Mouse (Mus musculus) adrenal gland, postnatal 10 days (tissue): Measurements from ENCODE around the gene Ptpn14. TPM values are rescaled to one million over a fixed set of nuclear protein-coding genes. Genes with fewer than 3 reads are reported as not detected.
"Not testable (repeated sequence)": the region's sequence is repeated elsewhere in the genome, so short reads cannot be mapped to it uniquely, and the experiment has no call there.

Experiments
- DNase-seq: peaks from one replicate; pipeline ENCODE4 v3.0.0; 2021; ENCODE audit warnings: mixed read lengths
- long read RNA-seq, 2 experiments: library from polyadenylated mRNA; stranded (forward); transcript quantifications; one replicate each; pipeline ENCODE4 v2.0.0; 2021
- total RNA-seq, 2 experiments: library from RNA; stranded (reverse); gene quantifications; 2 replicates each; pipeline ENCODE4 v1.2.3; 2021

Ptpn14 gene
- 10 to 100 TPM; 24.1 to 27.7 TPM for total RNA-seq
- long read RNA-seq, experiment 1, partial matches to known transcripts = 0 of 6 reads
- long read RNA-seq, experiment 1, other reads (novel, unspliced or antisense) = 5 of 6 reads
- long read RNA-seq, experiment 2, full-length matches to known transcripts = 1 of 3 reads
- long read RNA-seq, experiment 2, partial matches to known transcripts = 1 of 3 reads
- long read RNA-seq, experiment 2, other reads (novel, unspliced or antisense) = 1 of 3 reads

DNA sequence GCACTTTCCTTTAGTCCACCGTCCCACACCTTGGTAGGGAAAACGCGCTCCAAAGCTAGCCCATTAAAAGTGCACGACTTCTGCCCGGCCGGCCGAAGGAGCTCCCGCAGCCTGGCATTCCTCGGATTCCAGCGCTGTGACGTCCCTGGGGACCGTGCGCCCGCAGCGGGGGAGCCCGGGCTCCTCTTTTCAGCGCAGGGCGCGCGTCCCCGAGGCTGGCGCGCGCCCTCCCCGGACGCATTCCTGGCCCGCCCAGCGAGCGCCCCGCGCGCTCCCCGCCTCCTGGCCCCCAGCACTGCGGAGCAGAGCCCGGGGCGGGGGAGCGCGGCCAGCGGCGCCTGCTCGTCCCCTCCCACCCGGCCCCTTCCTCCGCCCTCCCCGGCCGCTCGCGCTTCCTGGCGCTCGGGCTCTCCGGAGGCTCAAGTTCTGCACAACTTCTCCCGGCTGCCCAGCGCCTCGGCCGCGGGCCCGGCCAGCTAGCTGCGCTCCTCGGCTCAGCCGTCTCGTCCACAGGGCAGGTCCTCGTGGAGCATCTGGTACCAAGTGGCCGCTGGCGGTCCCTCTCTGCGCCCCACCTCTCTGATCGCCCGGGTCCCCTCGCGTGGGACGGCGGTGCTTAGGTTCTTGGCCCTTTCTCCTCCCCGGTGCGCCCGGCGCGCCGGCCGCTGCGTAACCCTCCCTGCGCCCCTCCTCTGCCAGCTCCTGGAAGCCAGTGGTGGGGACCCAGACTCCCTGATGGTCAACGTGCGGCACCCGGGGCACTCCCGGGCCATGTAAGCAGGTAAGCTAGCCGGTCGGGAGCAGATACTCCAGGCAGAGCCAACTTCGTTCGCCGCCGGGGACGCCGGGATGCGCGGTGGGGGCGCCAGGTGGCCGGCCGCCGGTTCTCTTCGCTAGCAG, at the start of gene Ptpn14:
Gene Ptpn14, plus strand, starts transcription at position 385 of the 900 bp plus-strand sequence.
- DNase-seq = peak; percentile 92

DNA sequence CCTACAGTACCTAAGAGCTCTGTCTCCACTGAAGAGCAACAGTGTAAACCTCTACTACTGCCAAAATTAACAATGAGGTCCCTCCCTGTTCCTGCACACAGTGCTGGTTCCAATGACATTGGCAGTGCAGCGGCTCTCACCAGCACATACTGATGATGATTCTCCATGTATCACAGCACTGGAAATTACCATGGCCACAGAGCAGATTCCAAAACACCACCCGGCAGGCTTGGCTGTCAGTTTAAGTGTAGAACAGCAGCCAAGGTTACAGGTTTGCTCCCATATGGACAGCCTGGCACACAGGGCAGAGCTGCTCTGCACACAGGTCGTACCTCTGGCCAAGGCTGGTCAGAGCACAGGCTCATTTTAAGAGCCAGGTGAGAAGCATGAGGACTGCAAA, 48.5 kb upstream of the Ptpn14 start:
- no peak for DNase-seq

- DNase-seq = no peak
Observed at GRCm38 (mm10) chr1:189684786-189685415, 43.2 kb upstream of the Ptpn14 start.

GRCm38 (mm10) chr1:189686025-189686424, 42.0 kb upstream of the Ptpn14 start:
- DNase-seq = no peak

DNA sequence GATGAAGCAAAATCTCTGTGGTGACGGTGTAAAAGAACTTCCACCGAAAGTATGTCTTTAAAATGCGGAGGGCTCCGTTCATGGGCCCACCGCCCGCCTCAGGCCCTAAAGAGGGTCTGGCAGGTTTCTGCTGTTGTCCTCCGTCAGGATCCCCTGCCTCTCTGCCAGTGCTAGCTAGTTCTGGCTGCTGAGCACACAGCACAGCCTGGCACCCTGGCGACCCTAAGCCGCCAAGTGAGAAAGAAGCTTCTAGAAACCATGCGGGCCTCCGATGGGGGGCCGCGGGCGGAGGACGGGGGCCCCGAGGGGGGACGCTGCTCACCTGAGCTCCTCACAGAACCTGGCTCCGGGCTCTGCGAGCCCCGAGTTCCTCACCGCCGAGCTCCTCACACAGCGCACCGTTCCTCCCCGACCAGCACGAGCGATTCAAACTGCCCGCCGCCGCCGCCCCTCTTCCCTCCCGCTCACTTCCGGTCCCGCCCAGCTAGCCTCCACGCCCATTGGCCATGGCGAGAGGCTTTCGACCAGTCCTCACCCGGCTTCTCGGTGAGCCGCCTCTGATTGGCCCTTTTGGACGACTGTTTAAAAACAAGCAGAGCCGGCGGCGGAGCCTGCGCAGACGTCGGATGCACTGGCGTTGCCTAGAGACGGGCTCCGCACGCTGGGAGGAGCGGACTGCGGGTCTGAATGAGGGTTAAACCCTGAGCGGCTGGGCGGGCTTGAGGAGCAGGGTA, 40.2 kb upstream of the Ptpn14 start, which contains the start of gene Cenpf:
Gene Cenpf, minus strand, starts transcription at position 433 of the 734 bp plus-strand sequence.
- DNase-seq = peak; percentile 98

- DNase-seq = no peak
Observed at GRCm38 (mm10) chr1:189688388-189688750, 39.7 kb upstream of the Ptpn14 start.

DNA sequence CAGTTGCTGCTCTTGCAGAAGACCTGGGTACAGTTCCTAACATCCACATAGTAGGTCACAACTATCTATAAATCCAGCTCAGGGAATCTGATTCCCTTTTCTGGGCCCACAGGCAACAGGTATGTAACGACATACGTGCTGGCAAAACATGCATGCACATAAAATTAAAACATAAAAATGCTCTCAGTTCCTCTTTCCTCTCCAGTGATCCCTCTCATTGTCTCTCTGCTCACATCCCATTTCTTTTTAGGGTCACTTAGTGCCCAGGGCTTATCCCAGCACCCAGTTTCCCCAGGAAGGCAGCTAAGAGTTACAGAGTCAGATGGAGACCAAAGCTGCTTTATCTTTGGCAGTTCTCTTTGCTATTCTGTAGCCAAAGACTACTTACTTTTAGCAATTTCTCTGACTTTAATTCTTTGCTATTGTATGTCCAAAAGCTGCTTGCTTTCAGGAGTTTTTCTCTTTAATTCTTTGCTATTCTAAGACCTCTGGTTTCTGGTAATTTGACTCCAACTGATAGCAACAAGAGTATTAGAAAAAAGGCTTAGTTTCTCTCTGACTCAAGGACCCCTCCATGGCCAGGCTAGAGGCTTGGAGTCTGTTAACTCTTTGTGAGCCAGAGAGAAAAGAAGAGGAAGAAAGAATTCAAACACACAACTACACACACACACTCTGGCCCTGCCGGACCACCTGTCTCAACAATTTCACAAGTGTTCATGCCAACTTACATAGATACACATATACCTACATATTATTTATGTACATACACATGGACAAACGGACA, 38.8 kb upstream of the Ptpn14 start:
- DNase-seq = no peak

GRCm38 (mm10) chr1:189692442-189692841, 35.6 kb upstream of the Ptpn14 start:
- DNase-seq = not testable (repeated sequence)

DNA sequence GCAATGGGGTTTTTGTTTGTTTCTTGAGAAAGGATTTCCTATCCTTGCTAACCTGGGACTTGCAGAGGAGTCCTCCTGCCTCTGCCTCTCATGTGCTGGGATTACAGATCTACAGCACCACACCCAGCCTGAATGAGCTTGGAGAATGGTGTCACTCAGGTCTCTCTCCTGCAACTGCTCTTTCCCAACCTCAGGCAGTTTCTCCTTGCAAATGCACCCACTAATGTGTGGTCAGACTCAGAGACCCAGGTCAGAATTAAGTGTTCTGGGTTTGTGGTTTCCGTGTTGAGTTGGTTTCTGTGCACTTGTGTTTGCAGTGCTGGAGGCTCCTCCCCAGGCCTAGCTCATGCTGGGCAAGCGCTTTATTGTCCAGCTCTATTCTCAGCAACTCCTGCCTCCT, 33.7 kb upstream of the Ptpn14 start:
- DNase-seq = no peak

DNA sequence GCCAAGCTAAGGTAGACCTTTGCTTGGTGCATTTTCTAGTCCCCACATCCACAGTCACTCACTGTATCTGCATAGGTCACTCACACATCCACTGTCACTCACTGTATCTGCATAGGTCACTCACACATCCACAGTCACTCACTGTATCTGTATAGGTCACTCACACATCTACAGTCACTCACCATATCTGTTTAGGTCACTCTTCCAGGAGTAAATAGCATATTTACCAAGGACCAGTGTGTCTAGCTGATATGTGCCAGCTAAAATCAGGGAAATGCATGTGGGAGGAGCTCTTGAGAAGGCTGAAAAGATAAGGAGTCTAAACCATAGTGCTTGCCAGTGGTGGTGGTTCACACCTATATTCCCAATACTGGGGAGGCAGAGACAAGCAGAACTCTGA, 32.7 kb upstream of the Ptpn14 start:
- DNase-seq = no peak

- no peak for DNase-seq
Observed at GRCm38 (mm10) chr1:189698416-189698815, 29.7 kb upstream of the Ptpn14 start.

- DNase-seq = no peak
Observed at GRCm38 (mm10) chr1:189700186-189700585, 27.9 kb upstream of the Ptpn14 start.

DNA sequence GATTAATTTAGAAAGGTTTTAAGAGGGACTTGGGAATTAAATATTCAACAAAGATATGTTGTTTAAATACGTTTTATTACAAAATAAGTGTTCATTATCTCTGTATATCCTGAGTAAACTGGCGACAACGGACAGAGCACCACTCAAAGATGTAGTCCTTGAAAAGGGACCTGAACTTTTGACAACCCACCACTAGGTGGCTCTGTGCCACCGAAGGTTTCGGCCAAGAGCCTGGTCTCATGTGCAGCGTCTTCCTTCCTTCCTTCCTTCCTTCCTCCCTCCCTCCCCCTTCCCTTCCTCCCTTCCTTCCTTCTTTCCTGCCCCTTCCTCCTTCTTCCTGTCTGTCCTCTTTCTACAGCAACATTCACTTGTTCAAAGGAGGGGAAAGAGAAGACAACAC, 27.1 kb upstream of the Ptpn14 start:
- DNase-seq = peak; percentile 83

GRCm38 (mm10) chr1:189703156-189703555, 24.9 kb upstream of the Ptpn14 start:
- DNase-seq = no peak

DNA sequence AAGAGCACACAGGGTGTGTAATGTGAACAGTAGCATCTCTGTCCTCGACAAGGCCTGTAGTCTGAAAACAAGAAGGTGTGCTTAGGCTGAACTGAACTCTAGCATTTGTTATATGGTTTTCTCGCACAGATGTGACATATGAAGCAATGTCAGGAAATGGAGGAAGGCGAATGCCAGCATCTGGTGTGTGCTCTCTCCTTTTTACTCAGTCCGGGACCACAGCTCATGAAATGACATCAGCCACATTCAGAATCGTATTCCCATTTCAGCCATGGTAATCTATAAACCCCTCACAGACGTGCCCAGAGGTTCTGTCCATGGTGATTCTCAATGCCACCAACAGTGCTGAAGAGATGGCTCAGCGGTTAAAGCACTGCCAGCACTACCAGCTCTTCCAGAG, 24.5 kb upstream of the Ptpn14 start:
- no peak for DNase-seq

- DNase-seq = no peak
Observed at GRCm38 (mm10) chr1:189706040-189706645, 21.9 kb upstream of the Ptpn14 start.

DNA sequence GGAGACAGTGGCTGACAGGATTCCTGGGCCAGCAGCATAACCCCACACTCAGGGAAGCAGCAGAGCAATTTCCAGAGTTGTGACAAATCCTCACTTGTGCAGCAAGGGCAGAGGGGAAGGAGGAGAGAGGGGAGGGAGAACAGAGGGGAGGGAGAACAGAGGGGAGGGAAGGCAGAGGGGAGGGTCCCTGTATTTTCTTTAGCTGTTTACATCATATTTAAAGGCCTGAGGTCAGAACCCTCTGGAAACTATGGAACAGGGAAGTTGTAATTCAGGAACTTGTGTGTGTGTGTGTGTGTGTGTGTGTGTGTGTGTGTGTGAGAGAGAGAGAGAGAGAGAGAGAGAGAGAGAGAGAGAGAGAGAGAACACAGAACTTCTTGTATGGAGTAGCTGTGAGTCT, 21.1 kb upstream of the Ptpn14 start:
- DNase-seq = no peak

GRCm38 (mm10) chr1:189707419-189707818, 20.6 kb upstream of the Ptpn14 start:
- no peak for DNase-seq

GRCm38 (mm10) chr1:189709001-189709400, 19.1 kb upstream of the Ptpn14 start:
- DNase-seq = no peak

DNA sequence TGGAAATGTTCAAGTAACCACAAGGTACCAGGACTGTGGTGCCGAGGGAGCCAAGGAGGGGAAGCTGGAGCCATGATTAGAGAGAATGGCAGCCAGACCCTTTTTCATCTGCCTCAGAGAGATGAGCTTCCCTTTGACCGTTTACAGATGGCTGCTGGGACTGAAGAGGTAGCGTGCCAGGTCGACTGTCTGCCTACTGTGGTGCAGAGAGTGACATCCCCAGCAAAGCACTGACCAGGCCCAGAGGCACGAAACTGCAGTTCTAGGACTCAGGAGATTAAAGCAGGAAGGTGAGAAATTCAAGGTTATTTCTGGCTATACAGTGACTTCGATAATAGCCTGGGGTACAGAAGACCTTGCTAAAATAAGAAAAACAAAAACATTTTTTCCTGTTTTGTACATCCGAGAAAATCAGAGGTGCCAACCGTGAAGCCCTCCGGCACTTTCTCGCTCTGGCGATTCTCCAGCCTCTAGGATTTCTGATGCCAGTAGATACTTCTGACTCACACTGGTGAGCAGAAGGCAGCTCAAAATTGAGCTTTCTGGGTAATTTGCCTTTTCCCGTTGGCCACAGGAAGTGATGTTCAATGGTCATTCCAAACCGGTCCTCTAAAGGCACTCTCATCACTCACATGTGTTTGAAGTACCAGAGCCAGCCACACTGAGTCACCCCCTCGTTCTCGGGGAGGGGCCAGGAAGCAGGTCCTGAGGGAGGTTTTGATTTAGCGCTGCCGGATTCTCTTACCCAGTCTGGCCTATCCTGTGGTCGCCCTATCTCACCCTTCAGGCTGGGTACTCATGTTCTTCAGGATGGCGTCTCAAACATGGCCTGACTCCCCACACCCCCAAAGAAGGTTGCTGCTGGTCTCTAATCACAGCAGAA, 11.9 kb upstream of the Ptpn14 start:
- DNase-seq = no peak
